Mouse (Mus musculus) CH12.LX (cell line): Measurements from ENCODE around the gene Pld3.

ENCODE experiments used
- CHD1 ChIP-seq: IDR thresholded peaks from 2 replicates; pipeline ENCODE4 v1.6.1; 2012; ENCODE audit warnings: low read depth, low read length, improper control_type of control experiment, inconsistent platforms
- CHD2 ChIP-seq: IDR thresholded peaks from 2 replicates; pipeline ENCODE4 v1.6.1; 2011; ENCODE audit warnings: low read length, improper control_type of control experiment
- CTCF ChIP-seq, 2 experiments: IDR thresholded peaks in 1 of 2; conservative IDR thresholded peaks in 1 of 2; 2 replicates each; pipeline ENCODE4 v1.5.1; 2011 to 2012; ENCODE audit warnings: low read depth in 2 of 2, low read length in 2 of 2, improper control_type of control experiment in 1 of 2, inconsistent platforms in 1 of 2, mild to moderate bottlenecking in 1 of 2, moderate library complexity in 1 of 2
- E2F4 ChIP-seq: IDR thresholded peaks from 2 replicates; pipeline ENCODE4 v1.6.1; 2011; ENCODE audit warnings: low read depth, low read length, improper control_type of control experiment; ENCODE audit not compliant: insufficient replicate concordance
- JUN ChIP-seq: IDR thresholded peaks from 2 replicates; pipeline ENCODE4 v1.6.1; 2011; ENCODE audit warnings: low read depth, mild to moderate bottlenecking, low read length, improper control_type of control experiment, moderate library complexity; ENCODE audit not compliant: insufficient read depth
- MAFK ChIP-seq: IDR thresholded peaks from 2 replicates; pipeline ENCODE4 v1.6.1; 2011; ENCODE audit warnings: low read length, improper control_type of control experiment; ENCODE audit not compliant: insufficient replicate concordance
- RCOR1 ChIP-seq: conservative IDR thresholded peaks from 2 replicates; pipeline ENCODE4 v1.6.1; 2012; ENCODE audit warnings: low read depth, mild to moderate bottlenecking, inconsistent platforms, low read length, improper control_type of control experiment
- SMC3 ChIP-seq: IDR thresholded peaks from 2 replicates; pipeline ENCODE4 v1.6.1; 2011; ENCODE audit warnings: low read depth, low read length, improper control_type of control experiment
- TBP ChIP-seq: conservative IDR thresholded peaks from 2 replicates; pipeline ENCODE4 v1.6.1; 2011; ENCODE audit warnings: low read depth, low read length, improper control_type of control experiment
- ZNF384 ChIP-seq: IDR thresholded peaks from 2 replicates; pipeline ENCODE4 v1.6.1; 2012; ENCODE audit warnings: low read depth, low read length, improper control_type of control experiment, inconsistent platforms

DNA sequence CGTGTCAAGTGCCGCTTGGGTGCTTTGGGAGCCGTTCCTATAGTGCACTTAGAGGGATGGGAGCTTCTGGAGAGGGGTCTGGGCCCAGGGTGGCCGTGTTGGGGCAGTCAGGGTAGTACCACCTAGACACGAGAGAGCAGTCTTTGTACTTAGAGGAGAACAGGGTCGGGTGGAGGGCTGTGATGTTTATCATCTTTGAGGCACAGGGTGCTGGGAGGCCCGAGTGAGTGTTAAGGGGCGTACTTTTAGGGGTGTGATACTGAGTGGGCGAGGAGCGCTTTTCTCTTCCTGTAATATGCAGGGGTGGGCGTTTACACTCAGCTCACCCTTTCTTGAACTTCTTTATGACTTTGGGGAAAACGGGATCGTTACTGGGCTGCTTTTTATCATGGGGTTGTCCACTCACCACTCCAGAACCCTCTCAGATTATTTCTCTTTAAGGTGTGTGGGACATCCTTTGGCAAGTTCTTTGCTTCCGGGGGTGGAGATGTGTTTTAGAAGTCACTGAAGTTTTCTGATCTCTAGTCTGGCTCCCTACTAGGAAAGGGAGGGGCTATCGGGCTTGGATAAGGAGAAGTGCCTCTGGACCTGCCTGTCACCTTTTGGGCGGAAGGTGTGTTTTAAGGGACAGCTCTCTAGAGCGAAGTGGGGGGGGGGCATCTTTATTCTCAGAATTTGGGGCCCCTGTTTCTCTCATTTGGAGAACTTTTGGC is 39.4 kb upstream of the Pld3 start:
- TF ChIP-seq E2F4 (no peak), RCOR1 (no peak), SMC3 (no peak), ZNF384 (no peak), CTCF (conservative IDR thresholded peaks at IDR 0.05 in 1 of 2, IDR thresholded peaks at IDR 0.05 in 1 of 2; ENCODE audit: low read depth in 2 of 2, low read length in 2 of 2) (no peak), JUN (no peak), CHD2 (no peak), TBP (no peak), CHD1 (no peak; the same call in 1 of the 2 replicates), MAFK (no peak)
